Mouse (Mus musculus): ENCODE measurements around the gene Mark2. TPM values are rescaled to one million over a fixed set of nuclear protein-coding genes. Genes with fewer than 3 reads are reported as not detected.
A peak's percentile ranks its signal among the peaks of the same experiment; 100 is the strongest.

Gene Mark2
- total RNA-seq, 2 experiments from 2014 or later: 63.5 to 64.0 TPM

DNA sequence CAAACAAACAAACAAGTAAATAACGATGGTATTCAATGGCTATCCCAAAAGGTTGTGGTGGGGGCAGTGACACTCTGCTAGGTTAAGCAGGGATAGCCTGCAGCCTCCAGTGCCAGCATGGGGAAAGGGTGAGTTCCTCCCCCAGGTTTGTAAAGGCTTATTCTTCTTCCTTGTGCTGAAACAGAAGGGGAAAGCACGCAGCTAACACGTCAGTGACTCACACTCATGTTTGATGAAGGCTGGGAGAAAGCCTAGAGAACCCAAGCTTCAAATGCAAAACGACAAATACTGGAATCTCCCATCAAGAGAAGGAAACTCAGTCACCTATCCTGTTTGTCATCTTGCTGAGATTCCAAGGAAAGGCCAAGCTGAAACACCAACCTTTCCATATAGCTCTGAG, 6.0 kb downstream of the Mark2 start:
- no peak for DNase-seq (ENCODE audit: low spot score in 2 of 2)

DNA sequence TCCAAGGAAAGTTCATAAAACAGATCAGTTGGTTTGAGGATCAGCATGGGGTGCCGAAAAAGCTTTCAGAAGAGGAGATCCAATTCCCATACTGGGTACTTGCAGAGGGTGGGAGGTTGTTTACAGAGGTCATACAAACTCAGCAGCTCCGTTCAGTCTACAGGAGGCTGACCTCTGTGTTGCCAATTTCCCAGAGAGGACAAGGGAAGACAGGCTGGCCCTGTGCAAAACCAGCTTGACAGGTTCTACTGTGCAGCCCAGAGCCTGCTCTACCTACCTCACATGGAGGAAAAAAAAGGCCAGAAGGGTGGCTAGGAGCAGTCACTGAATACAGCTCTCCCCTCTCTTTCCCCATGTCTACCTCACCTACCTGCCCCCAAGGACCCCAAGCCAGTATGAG, 7.6 kb downstream of the Mark2 start:
- no peak for DNase-seq (ENCODE audit: low spot score in 2 of 2)

DNA sequence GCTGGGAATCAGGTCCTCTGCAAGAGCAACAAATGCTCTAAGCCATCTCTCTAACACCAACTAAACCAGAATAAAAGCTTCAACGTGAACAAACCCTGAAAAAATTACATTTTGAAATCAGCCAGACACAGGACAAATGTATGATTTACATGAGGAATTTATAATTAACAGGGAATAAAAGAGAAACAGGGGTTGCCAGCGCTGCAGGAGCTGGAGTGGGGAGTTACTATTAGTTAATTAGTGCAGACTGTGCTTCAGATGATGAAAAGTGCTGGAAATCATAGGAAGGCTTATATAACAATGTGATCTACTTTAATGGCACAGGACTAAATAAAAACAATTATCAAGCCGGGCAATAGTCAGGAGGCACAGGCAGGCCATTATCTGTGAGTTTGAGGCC, 20.3 kb downstream of the Mark2 start:
- DNase-seq (ENCODE audit: low spot score in 2 of 2): no peak

DNA sequence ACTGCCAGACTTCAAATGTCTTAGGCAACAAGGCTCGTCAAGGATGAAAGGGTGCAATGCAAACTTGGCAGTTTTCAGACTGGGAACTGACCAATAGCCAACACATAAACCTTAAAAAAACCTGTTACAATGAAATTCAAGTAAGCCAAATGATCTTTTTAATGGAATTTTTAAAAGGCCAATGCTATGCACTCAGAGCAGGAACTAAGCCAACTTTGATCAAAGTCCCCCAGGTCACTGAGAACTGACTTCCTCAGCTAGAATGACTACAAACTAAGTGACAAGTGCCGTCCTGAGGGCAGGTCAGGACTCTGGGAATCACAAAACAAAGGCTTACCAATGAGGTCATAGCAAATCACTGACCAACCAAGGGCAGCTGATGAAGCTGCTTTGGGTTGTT, 21.5 kb downstream of the Mark2 start:
- DNase-seq (ENCODE audit: low spot score in 2 of 2): no peak

DNA sequence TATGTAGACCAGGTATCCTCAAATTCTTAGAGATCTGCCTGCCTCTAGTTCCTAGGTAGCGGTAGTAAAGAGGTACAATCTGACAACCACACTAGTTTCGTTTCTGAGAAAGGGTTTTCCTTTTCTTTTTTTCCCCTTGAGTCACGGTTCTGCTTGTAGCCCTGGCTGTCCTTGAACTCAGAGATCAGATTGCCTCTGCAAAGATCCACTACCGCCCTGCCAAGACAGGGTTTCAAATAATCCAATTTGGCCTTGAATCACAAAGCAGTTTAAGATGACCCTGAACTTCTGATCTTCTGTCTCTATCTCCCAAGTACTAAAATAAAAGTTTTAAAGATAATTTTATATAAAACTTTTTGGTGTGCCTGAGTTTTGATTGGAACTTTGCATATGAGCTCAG, 23.9 kb downstream of the Mark2 start:
- DNase-seq (ENCODE audit: low spot score in 2 of 2): no peak

DNA sequence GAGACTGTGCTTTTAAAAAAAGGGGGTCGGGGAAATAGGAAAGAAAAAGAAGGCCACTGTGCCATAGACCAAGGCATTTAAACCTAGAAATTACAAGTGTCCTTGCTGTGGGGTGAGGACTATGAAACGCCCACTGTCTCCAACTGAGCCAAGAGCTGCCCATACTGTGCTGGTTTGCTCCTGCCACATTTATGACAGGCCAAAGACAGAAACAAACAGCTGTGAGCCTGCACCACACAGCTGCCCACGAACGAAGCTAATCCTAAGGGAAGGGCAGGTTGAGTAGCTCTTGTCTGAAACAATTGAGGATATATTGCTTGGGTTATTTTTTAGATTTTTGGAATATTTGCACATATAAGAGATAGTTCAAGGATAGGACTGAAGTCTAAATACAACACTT, 24.8 kb downstream of the Mark2 start:
- no peak for DNase-seq (ENCODE audit: low spot score in 2 of 2)

DNA sequence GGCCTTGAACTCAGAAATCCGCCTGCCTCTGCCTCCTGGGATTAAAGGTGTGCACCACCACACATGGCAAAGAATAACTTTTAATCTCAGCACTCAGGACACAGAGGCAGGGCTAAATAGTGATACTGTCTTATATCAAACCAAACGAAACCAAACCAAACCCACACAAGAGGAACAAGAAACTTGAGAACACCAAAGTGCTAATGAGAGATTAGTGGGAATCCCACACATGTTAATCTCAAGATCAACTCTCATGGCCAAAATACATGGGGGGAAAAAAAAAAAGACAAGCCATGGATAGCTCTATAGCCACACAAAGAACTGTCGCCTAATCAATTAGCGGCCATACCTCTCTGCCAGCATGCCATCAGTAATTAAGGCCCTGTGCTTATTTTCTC, 26.1 kb downstream of the Mark2 start:
- DNase-seq (ENCODE audit: low spot score in 2 of 2): no peak

DNA sequence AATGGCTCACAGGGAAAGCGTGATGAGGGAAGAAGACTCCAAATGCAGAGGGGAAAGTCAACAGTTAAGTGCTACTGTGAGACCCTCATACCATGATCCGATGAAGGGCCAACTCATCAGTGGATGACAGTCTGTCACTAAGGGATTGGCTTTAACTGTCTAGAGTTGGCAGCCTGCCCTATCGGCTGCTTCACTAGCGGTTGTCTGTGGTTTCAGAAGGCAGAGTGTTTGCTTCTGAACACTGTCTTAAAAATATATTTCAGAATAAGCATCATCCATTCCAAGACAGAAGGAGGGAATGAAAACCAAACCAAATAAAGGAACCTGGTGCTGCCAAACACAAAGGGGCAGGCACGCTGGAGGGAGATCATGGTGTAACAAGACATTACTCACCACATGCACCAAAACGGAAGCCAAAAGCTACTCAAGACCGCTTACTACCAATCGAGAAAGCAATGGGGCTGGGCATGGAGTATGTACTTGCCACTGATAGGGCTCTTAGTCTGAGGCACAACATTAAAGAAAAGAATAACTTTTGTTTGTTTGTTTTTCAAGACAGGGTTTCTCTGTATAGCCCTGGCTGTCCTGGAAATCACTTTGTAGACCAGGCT, 26.6 kb downstream of the Mark2 start:
- no peak for DNase-seq (ENCODE audit: low spot score in 2 of 2)

DNA sequence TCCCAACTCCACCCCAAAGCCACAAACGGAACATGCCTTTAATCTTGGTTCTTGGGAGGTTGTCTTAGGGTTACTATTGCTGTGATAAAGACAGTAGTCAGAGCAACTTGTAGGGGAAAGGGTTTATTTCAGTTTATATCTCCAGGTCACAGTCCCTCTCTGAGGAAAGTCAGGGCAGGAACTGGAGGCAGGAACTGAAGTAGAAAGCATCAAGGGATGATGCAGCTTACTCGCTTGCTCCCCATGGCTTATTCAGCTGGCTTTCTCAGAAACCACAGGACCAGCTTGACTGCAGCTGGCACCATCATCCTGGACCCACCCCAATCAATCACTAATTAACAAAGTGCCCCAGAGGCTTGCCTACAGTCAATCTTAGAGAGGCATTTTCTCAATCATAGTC, 28.0 kb downstream of the Mark2 start:
- DNase-seq (ENCODE audit: low spot score in 2 of 2): no peak

DNA sequence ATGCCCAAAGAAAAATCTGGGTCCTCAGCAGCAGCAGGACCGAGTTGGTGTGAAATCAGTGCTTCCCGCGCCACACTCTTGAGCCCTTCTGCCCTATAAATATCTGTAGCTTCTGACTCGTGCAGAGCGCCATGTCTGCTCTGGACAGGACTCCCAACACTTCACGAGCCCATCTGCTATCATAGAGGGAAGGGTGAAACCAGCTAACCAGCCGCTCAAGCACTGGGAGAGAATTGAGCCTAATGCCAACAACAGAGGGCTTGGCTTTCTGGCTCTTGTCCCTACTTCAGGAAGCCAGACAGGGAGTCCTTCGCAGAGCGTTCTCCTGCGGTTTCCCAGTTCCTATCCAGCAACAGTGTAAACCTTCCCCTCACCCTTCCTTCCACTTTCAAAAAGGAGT, 30.4 kb downstream of the Mark2 start:
- DNase-seq (ENCODE audit: low spot score in 2 of 2): no peak

DNA sequence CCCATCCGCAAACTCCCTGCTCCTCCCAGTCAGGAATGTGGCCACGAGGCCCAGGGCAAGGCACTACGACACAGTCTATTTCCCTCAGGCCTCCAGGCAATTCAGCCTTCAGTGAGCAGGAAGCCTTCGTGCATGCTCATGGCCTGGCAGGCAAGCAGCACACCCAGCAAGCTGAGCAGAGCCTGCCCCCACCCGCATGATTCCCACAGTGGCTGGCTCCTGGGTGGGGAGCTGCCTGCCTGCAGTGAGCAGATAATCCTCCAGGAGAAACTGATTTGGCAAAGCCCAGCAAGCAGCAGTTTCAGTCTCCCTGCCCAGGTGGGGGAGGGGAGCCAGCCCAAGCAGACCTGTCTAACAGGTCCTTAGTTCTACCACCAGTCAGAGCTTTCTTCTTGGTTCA, 31.0 kb downstream of the Mark2 start:
- no peak for DNase-seq (ENCODE audit: low spot score in 2 of 2)

DNA sequence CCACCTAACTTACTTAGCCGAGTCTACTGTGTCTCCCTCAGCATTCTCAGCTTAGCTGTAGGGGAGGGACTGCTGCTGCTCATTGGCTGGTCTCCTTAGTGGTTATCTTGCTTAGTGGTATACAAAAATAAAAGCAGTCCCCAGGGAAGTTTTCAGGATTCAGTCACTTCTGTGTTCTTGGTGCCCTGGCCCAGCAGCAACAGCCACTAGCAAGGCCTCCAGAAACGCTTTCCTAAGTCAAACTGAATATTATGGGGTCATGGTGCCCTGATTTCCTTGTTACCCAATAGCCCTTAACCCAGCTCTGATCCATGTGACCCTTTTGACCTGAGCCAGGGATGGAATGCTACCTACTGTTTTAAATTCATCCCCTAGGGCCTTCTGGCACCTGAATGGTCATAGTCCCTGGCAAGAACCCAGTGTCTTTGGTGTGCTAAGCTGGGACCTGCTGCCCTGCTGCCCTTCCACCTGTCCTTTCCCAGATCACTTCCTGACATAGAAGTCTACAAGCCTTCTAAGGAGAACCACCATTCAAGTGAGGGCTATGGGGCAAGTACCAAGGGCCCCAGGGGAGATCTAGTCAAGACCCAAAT, 31.8 kb downstream of the Mark2 start:
- DNase-seq (ENCODE audit: low spot score in 2 of 2): no peak

DNA sequence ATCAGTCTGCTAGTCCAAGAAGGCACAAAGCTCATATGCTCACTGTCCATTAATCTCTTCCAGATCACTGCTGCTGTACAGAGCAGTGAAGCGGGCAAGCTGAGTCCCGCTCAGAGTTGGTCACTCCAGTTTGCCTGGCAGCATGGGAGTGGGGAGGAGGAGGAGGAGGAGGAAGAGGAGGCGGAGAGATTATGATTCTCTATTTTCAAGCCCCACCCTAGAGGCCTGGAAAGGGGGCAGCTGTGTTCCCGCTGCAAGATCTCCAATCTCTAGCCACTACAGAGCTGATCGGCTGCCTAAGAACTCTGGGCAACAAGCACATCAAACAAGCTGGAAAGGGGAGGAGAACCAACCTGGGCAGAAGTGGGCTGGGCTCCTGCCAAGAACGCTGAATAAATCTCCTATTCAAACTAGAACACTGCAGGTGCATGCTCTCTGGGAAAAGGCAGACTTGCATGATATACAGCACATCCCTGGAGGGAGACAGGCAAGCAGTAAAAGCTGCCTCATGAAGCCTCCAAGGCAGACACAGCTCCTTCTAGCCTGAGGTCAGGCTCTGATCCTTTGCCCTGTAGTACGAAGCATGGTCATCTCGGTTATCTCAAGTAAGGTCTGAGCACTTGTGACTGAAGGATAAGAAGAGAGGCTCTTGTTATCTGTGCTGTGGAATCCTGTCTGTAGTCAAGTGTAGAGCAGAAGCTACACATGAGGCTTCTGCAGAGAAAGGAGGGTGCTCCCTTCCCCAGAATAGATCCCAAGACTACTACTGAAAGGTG, 33.5 kb downstream of the Mark2 start:
- no peak for DNase-seq (ENCODE audit: low spot score in 2 of 2)

DNA sequence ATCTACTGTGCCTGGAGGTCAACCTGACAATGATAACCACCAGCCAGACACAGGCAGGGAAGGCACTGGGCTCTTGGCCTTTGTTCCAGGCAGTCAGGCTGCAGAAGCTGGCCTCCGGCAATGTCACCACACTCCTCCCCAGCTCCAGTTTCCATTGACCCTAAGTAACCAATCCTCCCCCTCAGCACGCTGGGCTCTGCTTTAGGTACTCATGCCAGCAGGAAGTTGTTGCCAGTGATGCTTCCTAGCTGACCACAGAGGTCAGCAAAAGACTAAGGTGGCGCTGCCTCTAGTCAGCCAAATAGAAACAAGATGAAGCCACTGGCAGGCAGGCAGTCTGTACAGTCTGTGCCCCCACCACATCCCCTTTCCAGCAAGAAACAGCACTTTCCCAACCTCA, 34.7 kb downstream of the Mark2 start:
- DNase-seq (ENCODE audit: low spot score in 2 of 2): no peak

DNA sequence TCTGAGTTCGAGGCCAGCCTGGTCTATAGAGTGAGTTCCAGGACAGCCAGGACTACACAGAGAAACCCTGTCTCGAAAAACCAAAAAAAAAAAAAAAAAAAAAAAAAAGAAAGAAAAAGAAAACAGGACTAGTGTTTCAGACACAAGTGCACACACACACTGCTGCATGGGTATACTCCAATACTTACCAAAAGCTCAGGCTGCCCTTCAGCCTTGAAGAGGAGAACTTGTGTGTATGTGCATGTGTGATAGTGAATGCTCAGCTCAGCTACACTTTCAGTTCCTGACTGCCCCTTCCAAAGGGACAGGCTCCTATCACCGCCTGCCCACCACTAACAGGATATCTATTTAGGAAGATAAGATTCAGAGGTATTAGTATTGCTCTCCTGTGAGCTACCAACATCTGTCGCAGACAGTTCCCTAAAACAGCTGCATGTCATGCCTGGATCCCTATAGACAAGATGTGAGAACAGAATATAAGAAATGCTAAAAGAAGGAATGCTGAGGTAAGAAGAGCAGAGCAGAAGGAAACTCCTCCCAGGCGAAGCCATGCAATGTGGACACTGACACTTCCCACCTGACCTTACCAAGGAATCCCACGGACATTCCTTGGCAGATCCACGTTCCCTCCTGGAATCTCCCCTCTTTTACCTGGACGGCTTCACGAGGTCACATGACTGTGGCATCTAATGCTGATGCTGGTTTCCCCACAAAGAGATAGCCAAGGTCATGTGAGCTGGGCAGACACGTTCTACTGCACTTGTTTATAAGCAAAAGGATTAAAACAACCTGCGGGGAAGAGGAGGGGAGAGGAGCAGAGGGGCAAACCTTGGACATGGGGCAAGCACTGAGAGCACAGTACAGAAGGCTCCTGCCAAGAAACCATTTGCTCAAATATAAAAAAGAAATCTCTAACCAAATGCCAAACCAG, 36.0 kb downstream of the Mark2 start:
- DNase-seq (ENCODE audit: low spot score in 2 of 2): no peak

DNA sequence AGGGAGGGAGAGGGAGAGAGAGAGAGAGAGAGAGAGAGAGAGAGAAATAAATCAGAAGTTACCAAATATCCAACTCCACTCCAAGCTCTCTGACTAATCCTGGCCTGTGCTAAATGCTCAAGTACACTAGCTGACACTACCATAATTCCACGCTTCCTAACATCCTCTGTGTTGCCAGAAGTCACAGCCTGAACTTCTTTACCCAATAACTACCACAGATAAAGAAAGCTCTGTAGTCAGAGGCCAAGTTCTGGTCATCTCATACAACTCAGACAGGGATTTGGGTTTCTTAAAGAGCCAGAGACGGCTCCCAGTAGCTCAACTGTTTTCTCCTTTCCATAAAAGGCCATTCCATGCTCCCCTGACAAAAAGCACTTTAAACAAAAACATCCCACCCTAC, 36.9 kb downstream of the Mark2 start:
- DNase-seq (ENCODE audit: low spot score in 2 of 2): no peak

DNA sequence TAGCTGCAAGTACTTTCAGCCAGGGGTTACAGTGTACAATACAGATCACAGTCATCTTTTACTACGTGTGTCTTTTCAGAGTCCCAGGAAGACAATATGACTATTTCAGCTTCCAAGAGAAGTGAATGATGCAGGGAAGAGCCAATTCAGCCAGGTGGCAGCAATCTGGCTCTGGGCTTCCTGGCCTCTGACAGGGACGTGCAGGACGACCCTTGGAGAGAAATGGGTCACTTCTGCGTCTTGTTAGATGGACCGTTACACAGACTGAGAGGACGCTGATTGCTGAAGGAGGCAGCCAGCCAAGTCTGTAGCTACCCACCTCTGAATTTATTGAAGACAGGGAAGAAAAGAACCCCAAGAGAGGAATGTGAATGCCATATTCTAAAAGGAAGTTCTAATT, 37.9 kb downstream of the Mark2 start:
- DNase-seq (ENCODE audit: low spot score in 2 of 2): no peak

DNA sequence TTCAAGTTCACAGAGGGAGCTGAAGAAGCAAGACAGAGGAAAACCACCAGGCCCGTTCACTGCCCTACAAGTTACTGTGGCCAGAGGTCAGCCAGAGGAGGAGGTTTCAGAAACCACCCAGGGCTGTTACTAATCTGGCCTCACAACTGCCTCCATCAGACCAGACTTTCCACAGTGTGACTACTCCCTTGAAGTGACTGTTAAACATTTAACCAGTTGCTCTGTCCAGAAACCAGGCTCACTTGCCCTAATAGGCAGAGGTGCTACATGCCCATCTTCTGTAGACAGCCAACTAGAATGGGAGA, 39.2 kb downstream of the Mark2 start:
- DNase-seq (ENCODE audit: low spot score in 2 of 2): no peak

DNA sequence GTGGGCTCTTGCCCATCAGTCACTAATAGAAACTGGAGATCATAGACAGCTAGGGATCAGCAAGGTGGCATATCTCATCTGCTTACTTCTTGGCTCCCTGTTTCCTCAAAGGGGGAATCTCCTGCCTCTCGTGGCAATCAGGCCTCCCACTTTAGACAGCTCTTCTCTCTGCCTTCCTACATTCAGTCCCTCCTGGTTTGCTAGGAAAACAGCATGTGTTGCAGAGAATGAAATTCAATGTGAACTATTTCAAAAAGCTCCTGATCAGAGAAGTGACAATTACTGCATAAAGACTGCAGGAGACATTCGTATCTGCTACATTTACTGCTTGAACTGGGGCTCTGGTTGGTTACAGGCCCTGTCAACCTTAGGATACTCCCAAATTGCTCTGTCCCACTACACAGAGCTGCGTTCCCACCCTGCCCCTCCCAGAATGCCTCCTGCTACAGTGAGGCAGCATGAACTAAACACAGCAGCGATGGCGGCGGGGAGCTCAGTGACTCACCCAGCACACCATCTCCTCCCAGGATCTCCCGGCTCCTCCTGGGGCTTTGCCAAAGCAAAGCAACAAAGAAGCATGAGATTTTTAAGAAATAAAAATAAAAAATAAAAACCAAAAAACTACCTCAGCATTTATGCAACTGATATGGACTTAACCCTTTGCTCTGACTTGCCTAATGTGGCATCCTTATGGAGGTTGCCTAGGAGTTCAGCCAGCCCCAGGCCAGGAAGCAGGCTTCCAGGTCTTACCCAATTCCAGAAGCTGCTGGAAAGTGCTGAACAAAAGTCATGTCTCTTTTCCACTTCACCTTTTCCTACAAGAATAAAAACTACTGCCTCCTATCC, 39.8 kb downstream of the Mark2 start:
- DNase-seq (ENCODE audit: low spot score in 2 of 2): peak in 1 of 2 experiments; percentile 47

DNA sequence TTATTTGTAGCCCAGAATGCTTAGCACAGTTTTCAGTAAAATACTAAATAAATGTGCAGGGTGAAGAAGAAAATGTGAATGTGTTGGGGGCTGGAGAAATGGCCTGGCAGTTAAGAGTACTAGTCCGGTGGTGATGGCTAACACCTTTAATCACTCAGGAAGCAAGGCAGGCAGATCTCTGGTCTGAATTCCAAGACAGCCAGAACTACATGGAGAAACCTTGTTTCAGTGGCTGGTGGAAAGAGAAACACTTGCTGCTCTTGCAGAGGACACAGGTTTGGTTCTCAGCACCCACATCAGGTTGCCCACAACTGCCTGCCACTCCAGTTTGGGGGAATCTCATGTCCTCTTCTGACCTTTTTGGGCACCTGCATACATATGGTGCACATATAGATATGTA, 41.6 kb downstream of the Mark2 start:
- DNase-seq (ENCODE audit: low spot score in 2 of 2): no peak

DNA sequence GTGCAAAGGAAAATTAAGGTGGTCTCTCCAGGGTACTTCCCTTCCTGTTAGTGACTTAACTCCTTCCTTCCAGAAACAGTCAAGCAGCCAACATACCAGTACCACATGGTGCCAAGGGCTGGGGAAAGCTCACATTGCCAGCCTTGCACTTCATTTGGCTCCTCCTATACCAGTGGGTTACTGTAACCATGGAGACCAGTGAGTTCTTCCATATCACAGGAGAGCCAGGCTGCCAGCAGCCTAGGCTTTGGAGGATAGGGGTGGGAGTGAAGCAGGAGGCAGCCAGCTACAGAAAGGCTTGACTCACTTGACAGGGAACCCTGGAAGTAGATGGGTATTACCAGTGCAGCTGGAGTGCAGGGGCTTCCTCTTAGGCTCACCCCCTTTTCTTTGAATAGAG, 42.6 kb downstream of the Mark2 start:
- DNase-seq (ENCODE audit: low spot score in 2 of 2): no peak
